Comparison of ENCODE assay signal across 8 mouse cellular contexts in genomic region chr4:135018018-135018417, GRCm38 (mm10).
A peak's percentile ranks its signal among the peaks of the same experiment; 100 is the strongest.
DNase-seq lines count a peak whose midpoint lies in the region; ATAC-seq lines count a peak whose summit lies in the region.

No protein-coding gene starts in this region.

- no peak overlapping the region for H3K9ac ChIP-seq in intestine, embryonic 14.5 days (ENCODE audit: low read length)
- H3K9ac ChIP-seq in intestine, embryonic 16.5 days (ENCODE audit: low read depth, low read length) = no peak overlapping the region
- H3K9ac ChIP-seq in limb, embryonic 11.5 days (ENCODE audit: low read length) = no peak overlapping the region; the same call in 1 of the 2 replicates
- no peak overlapping the region for H3K9ac ChIP-seq in neural tube, embryonic 11.5 days (ENCODE audit: low read length)

- DNase-seq in intestine, embryonic 14.5 days (ENCODE audit: low spot score) = peak; percentile 82
- peak; percentile 74 for DNase-seq in ES-CJ7 (ENCODE audit: low read depth, low spot score)
- DNase-seq in brain, adult 2 months (ENCODE audit: low read depth, low spot score) = peak; percentile 47
- peak; percentile 60 for DNase-seq in heart, adult 8-10 months (ENCODE audit: low spot score)
- DNase-seq in limb, embryonic 11.5 days (ENCODE audit: low spot score) = peak; percentile 80
- peak; percentile 55 for DNase-seq in neural tube, embryonic 11.5 days (ENCODE audit: low spot score)
- DNase-seq in urinary bladder, postnatal 14 days (ENCODE audit: low spot score) = peak; percentile 54

- H3K4me2 ChIP-seq in intestine, embryonic 14.5 days (ENCODE audit: low read length) = no peak overlapping the region
- no peak overlapping the region for H3K4me2 ChIP-seq in intestine, embryonic 16.5 days (ENCODE audit: low read depth, low read length)
- no peak overlapping the region for H3K4me2 ChIP-seq in limb, embryonic 11.5 days (ENCODE audit: low read depth, severe bottlenecking)
- H3K4me2 ChIP-seq in neural tube, embryonic 11.5 days (ENCODE audit: low read depth) = no peak overlapping the region

- H3K27me3 ChIP-seq in intestine, embryonic 14.5 days (replicated peaks; ENCODE audit: control insufficient read depth, insufficient read depth, low read length) = no peaks in the 10 kb centered on the region
- no peaks in the 10 kb centered on the region for H3K27me3 ChIP-seq in intestine, embryonic 16.5 days (replicated peaks; ENCODE audit: control insufficient read depth, insufficient read depth, low read length)
- no peaks in the 10 kb centered on the region for H3K27me3 ChIP-seq in limb, embryonic 11.5 days (ENCODE audit: control insufficient read depth, insufficient read depth, low read length)
- no peaks in the 10 kb centered on the region for H3K27me3 ChIP-seq in neural tube, embryonic 11.5 days (ENCODE audit: control insufficient read depth, insufficient read depth, low read length)

- ATAC-seq in intestine, embryonic 14.5 days (replicated peaks; ENCODE audit: low FRiP score, low TSS enrichment, low read depth) = no peak
- ATAC-seq in intestine, embryonic 16.5 days = no peak
- ATAC-seq in limb, embryonic 11.5 days (ENCODE audit: insufficient number of reproducible peaks, low FRiP score, low TSS enrichment, low read depth) = no peak
- ATAC-seq in neural tube, embryonic 11.5 days (ENCODE audit: insufficient read depth, low FRiP score, low TSS enrichment) = no peak

- H3K4me3 ChIP-seq in intestine, embryonic 14.5 days (ENCODE audit: low read depth, low read length) = no peak overlapping the region
- H3K4me3 ChIP-seq in intestine, embryonic 16.5 days (ENCODE audit: low read length) = no peak overlapping the region
- H3K4me3 ChIP-seq in limb, embryonic 11.5 days (ENCODE audit: low read depth, low read length) = no peak overlapping the region
- no peak overlapping the region for H3K4me3 ChIP-seq in neural tube, embryonic 11.5 days (ENCODE audit: low read depth, low read length)

- H3K27ac ChIP-seq in intestine, embryonic 14.5 days (ENCODE audit: low read depth) = no peak overlapping the region
- H3K27ac ChIP-seq in intestine, embryonic 16.5 days (ENCODE audit: low read length) = no peak overlapping the region
- H3K27ac ChIP-seq in limb, embryonic 11.5 days (replicated peaks; ENCODE audit: low read depth, low read length) = no peak overlapping the region
- no peak overlapping the region for H3K27ac ChIP-seq in neural tube, embryonic 11.5 days (ENCODE audit: low read depth, low read length)

- H3K36me3 ChIP-seq in intestine, embryonic 14.5 days (ENCODE audit: control insufficient read depth, insufficient read depth, low read length) = no peaks in the 10 kb centered on the region
- no peaks in the 10 kb centered on the region for H3K36me3 ChIP-seq in intestine, embryonic 16.5 days (ENCODE audit: control insufficient read depth, insufficient read depth, low read length)
- H3K36me3 ChIP-seq in limb, embryonic 11.5 days (ENCODE audit: control insufficient read depth, insufficient read depth, low read length) = no peaks in the 10 kb centered on the region
- H3K36me3 ChIP-seq in neural tube, embryonic 11.5 days (ENCODE audit: control insufficient read depth, insufficient read depth, low read length) = no peaks in the 10 kb centered on the region

- no peaks in the 10 kb centered on the region for H3K9me3 ChIP-seq in intestine, embryonic 14.5 days (ENCODE audit: control insufficient read depth, low read length)
- no peaks in the 10 kb centered on the region; the same call in 1 of the 2 replicates for H3K9me3 ChIP-seq in intestine, embryonic 16.5 days (ENCODE audit: control insufficient read depth, low read length)
- H3K9me3 ChIP-seq in limb, embryonic 11.5 days (ENCODE audit: control insufficient read depth, low read length) = peaks cover 3% of the 10 kb centered on the region; the same call in 1 of the 2 replicates
- no peaks in the 10 kb centered on the region; the same call in 1 of the 2 replicates for H3K9me3 ChIP-seq in neural tube, embryonic 11.5 days (ENCODE audit: control insufficient read depth, low read length)

- H3K4me1 ChIP-seq in intestine, embryonic 14.5 days (replicated peaks; ENCODE audit: control insufficient read depth, insufficient read depth, low read length) = no peaks in the 10 kb centered on the region
- no peaks in the 10 kb centered on the region for H3K4me1 ChIP-seq in intestine, embryonic 16.5 days (ENCODE audit: control insufficient read depth, insufficient read depth, low read length)
- H3K4me1 ChIP-seq in limb, embryonic 11.5 days (ENCODE audit: control insufficient read depth, insufficient read depth, low read length) = peaks cover under 1% of the 10 kb centered on the region; the same call in 1 of the 2 replicates
- H3K4me1 ChIP-seq in neural tube, embryonic 11.5 days (ENCODE audit: control insufficient read depth, insufficient read depth, low read length) = no peaks in the 10 kb centered on the region

- WGBS in intestine, embryonic 14.5 days = 22% methylated on average over 8 of the region's 8 CpGs
- 21% methylated on average over 8 of the region's 8 CpGs for WGBS in intestine, embryonic 16.5 days
- WGBS in limb, embryonic 11.5 days = 24% methylated on average over 8 of the region's 8 CpGs
- 24% methylated on average over 8 of the region's 8 CpGs for WGBS in neural tube, embryonic 11.5 days
